Mouse (Mus musculus) cerebellum, adult 18-20 months (tissue): Measurements from ENCODE around the gene Nin.
"Not testable (repeated sequence)": the region's sequence is repeated elsewhere in the genome, so short reads cannot be mapped to it uniquely, and the experiment has no call there.

Source experiments
- DNase-seq, 2 experiments: peaks; one replicate each; pipeline ENCODE4 v3.0.0; 2021

The Nin gene

GRCm38 (mm10) chr12:70113351-70113750 lies at the start of gene Nin:
TSS of gene Nin (minus strand) at chr12:70113717.
- DNase-seq: no peak

- no peak for DNase-seq
Measured at GRCm38 (mm10) chr12:70161057-70161456, 47.5 kb upstream of the Nin start.

- DNase-seq: no peak
Measured at GRCm38 (mm10) chr12:70157292-70158066, 44.0 kb upstream of the Nin start.

GRCm38 (mm10) chr12:70156222-70156621 lies 42.7 kb upstream of the Nin start:
- no peak for DNase-seq

GRCm38 (mm10) chr12:70153842-70154241 lies 40.3 kb upstream of the Nin start, which contains the start of gene Abhd12b:
TSS of gene Abhd12b (plus strand) at chr12:70154142.
- no peak for DNase-seq

- DNase-seq: peak; percentile 10 to 14
Measured at GRCm38 (mm10) chr12:70148631-70149265, 35.2 kb upstream of the Nin start.

- no peak for DNase-seq
Measured at GRCm38 (mm10) chr12:70147986-70148630, 34.6 kb upstream of the Nin start.

- DNase-seq: no peak
Measured at GRCm38 (mm10) chr12:70145586-70145985, 32.1 kb upstream of the Nin start.

GRCm38 (mm10) chr12:70144637-70145448 lies 31.3 kb upstream of the Nin start:
- peak; percentile 56 to 70 for DNase-seq

- not testable (repeated sequence) for DNase-seq
Measured at GRCm38 (mm10) chr12:70144106-70144587, 30.6 kb upstream of the Nin start.

- no peak for DNase-seq
Measured at GRCm38 (mm10) chr12:70140993-70141576, 27.6 kb upstream of the Nin start.

GRCm38 (mm10) chr12:70140542-70140941 lies 27.0 kb upstream of the Nin start:
- DNase-seq: no peak

GRCm38 (mm10) chr12:70139871-70140270 lies 26.4 kb upstream of the Nin start:
- DNase-seq: no peak

GRCm38 (mm10) chr12:70137626-70138025 lies 24.1 kb upstream of the Nin start:
- DNase-seq: no peak

GRCm38 (mm10) chr12:70137095-70137494 lies 23.6 kb upstream of the Nin start:
- DNase-seq: no peak

GRCm38 (mm10) chr12:70136185-70136756 lies 22.8 kb upstream of the Nin start:
- no peak for DNase-seq

GRCm38 (mm10) chr12:70134627-70135235 lies 21.2 kb upstream of the Nin start:
- no peak for DNase-seq

GRCm38 (mm10) chr12:70131042-70131675 lies 17.6 kb upstream of the Nin start:
- peak; percentile 42 to 48 for DNase-seq

GRCm38 (mm10) chr12:70129105-70129504 lies 15.6 kb upstream of the Nin start:
- no peak for DNase-seq

GRCm38 (mm10) chr12:70126626-70127025 lies 13.1 kb upstream of the Nin start:
- DNase-seq: no peak

- no peak for DNase-seq
Measured at GRCm38 (mm10) chr12:70119552-70119951, 6.0 kb upstream of the Nin start.
